Mouse (Mus musculus) gastrocnemius, adult 8-10 months (tissue): ENCODE measurements around the gene Gm49359. TPM values are rescaled to one million over a fixed set of nuclear protein-coding genes. Genes with fewer than 3 reads are reported as not detected.
"Not testable (repeated sequence)": the region's sequence is repeated elsewhere in the genome, so short reads cannot be mapped to it uniquely, and the experiment has no call there.

Source experiments
- DNase-seq, 2 experiments: peaks; one replicate each; pipeline ENCODE4 v3.0.0; 2022; ENCODE audit warnings: low spot score in 2 of 2
- microRNA-seq: library from miRNA; unstranded; fragments of <30 nt; microRNA quantifications from one replicate; pipeline ENCODE4 v1.2.0, GENCODE M21; 2022
- total RNA-seq, 4 experiments: library from RNA; stranded (reverse); gene quantifications; 2 replicates each; pipeline ENCODE4 v1.2.4; 2022

Gm49359 gene
- 1 to 10 TPM; 3.6 to 5.5 (median 4.8) TPM for total RNA-seq

- DNase-seq, result peak; percentile 78 to 79
Measured at GRCm38 (mm10) chr13:62466424-62467334, at the start of gene Gm49359. Gene Gm49359 (minus strand): TSS chr13:62466832.

- DNase-seq, result not testable (repeated sequence)
Measured at GRCm38 (mm10) chr13:62510641-62511420, 44.2 kb upstream of the Gm49359 start.

GRCm38 (mm10) chr13:62472661-62473060 is 6.0 kb upstream of the Gm49359 start:
- not testable (repeated sequence) for DNase-seq

GRCm38 (mm10) chr13:62469947-62470346 is 3.3 kb upstream of the Gm49359 start:
- DNase-seq, result not testable (repeated sequence)

Small RNA genes within 50 kb of the gene (microRNA-seq; reads per million reads assigned to microRNA genes)
- not detected for gene Gm22256

Other genes starting within 250 kb of the Gm49359 start
- gene Gm3604, start 83.7 kb downstream of the Gm49359 start, total RNA-seq, result under 1 TPM; 0.21 to 0.74 (median 0.31) TPM
- 1 to 10 TPM in 1 of 4 experiments, under 1 TPM in 2, not detected in 1; 0.40 to 1.2 (median 0.40) TPM for gene Zfp935, start 91.7 kb upstream of the Gm49359 start, total RNA-seq
- 1 to 10 TPM; 1.4 to 3.6 (median 3.0) TPM for gene Zfp934, start 104.4 kb upstream of the Gm49359 start, total RNA-seq
- 1 to 10 TPM in 3 of 4 experiments, under 1 TPM in 1; 0.56 to 1.3 (median 1.2) TPM for gene 6720489N17Rik, start 157.3 kb upstream of the Gm49359 start, total RNA-seq